Mouse (Mus musculus): Measurements from ENCODE around the gene Spcs2. TPM values are rescaled to one million over a fixed set of nuclear protein-coding genes. Genes with fewer than 3 reads are reported as not detected.
A peak's percentile ranks its signal among the peaks of the same experiment; 100 is the strongest.
"Not testable (repeated sequence)": the region's sequence is repeated elsewhere in the genome, so short reads cannot be mapped to it uniquely, and the experiment has no call there.

The Spcs2 gene
- polyA plus RNA-seq, 1 experiment from 2014 or later: 307 TPM

DNA sequence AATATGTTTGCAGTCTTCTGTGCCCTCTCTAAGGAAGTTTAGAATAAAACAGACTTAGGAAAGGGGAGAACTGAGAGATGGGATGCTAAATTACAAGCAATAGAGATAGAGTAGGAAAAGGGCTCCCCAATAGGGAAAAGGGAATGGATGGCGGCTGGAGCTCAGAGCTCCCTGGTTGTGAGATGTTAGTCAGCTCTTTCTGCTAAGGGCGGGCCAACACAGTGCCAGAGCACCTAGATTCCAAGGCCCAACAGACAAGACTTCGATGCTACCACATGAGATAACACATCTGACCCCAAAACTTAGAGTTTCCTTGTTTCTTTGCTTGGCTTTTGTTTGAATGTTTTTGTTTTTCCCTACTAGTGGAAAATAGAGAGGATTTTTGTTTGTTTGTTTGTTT, 59.2 kb downstream of the Spcs2 start:
- not testable (repeated sequence) for H3K9me3 ChIP-seq (ENCODE audit: control insufficient read depth, low read length); H3K36me3 ChIP-seq (ENCODE audit: control insufficient read depth, insufficient read depth, low read length); H3K4me2 ChIP-seq (ENCODE audit: low read length); H3K9ac ChIP-seq (ENCODE audit: low read length); H3K27ac ChIP-seq (ENCODE audit: low read depth); H3K4me1 ChIP-seq (replicated peaks; ENCODE audit: control insufficient read depth, insufficient read depth, low read length); ATAC-seq (replicated peaks; ENCODE audit: low FRiP score, low TSS enrichment, low read depth); DNase-seq (ENCODE audit: low spot score); H3K27me3 ChIP-seq (replicated peaks; ENCODE audit: control insufficient read depth, insufficient read depth, low read length); H3K4me3 ChIP-seq (ENCODE audit: low read depth, low read length)
- WGBS: 85% methylated on average over 3 of the region's 3 CpGs

DNA sequence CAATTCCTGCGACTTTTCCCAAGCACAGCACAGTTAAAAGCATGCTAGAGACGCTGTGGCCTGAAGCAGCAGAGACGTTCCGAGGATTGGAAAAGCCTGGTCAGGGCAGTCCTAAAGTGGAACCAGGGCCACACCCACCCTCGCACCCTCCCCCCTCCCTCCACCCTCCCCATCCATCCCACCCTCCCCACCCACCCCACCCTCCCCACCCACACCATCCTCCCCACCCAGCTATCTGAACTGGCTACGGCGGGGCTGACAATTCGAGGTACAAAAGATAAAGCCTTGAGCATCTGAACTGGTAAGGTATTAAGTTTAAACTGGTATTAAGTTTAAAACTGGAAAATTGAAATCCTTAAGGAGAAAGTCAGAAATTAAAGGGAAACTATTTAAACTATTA, 59.7 kb downstream of the Spcs2 start:
- ATAC-seq (replicated peaks; ENCODE audit: low FRiP score, low TSS enrichment, low read depth) (no peak), DNase-seq (ENCODE audit: low spot score) (no peak)
- no peak overlapping the region for H3K4me3 ChIP-seq (ENCODE audit: low read depth, low read length)
- 66% methylated on average over 8 of the region's 8 CpGs for WGBS
- no peak overlapping the region for H3K9ac ChIP-seq (ENCODE audit: low read length)
- H3K9me3 ChIP-seq (ENCODE audit: control insufficient read depth, low read length): no peaks in the 10 kb centered on the region
- H3K36me3 ChIP-seq (ENCODE audit: control insufficient read depth, insufficient read depth, low read length): no peaks in the 10 kb centered on the region
- H3K4me1 ChIP-seq (replicated peaks; ENCODE audit: control insufficient read depth, insufficient read depth, low read length): no peaks in the 10 kb centered on the region
- H3K4me2 ChIP-seq (ENCODE audit: low read length): no peak overlapping the region
- no peaks in the 10 kb centered on the region for H3K27me3 ChIP-seq (replicated peaks; ENCODE audit: control insufficient read depth, insufficient read depth, low read length)
- H3K27ac ChIP-seq (ENCODE audit: low read depth): no peak overlapping the region

GRCm38 (mm10) chr7:99799118-99799517, 64.1 kb downstream of the Spcs2 start:
- Histone ChIP-seq H3K36me3 (ENCODE audit: control insufficient read depth, insufficient read depth, low read length) (no peaks in the 10 kb centered on the region), H3K9me3 (ENCODE audit: control insufficient read depth, low read length) (no peaks in the 10 kb centered on the region), H3K4me1 (replicated peaks; ENCODE audit: control insufficient read depth, insufficient read depth, low read length) (peaks cover 6% of the 10 kb centered on the region; the same call in 1 of the 2 replicates), H3K27ac (ENCODE audit: low read depth) (no peak overlapping the region), H3K4me3 (ENCODE audit: low read depth, low read length) (no peak overlapping the region), H3K9ac (ENCODE audit: low read length) (no peak overlapping the region), H3K27me3 (replicated peaks; ENCODE audit: control insufficient read depth, insufficient read depth, low read length) (no peaks in the 10 kb centered on the region), H3K4me2 (ENCODE audit: low read length) (no peak overlapping the region)
- ATAC-seq (replicated peaks; ENCODE audit: low FRiP score, low TSS enrichment, low read depth) (no peak), DNase-seq (ENCODE audit: low spot score) (no peak)
- WGBS: 81% methylated on average over 7 of the region's 7 CpGs

GRCm38 (mm10) chr7:99797911-99798647, 65.2 kb downstream of the Spcs2 start:
- Histone ChIP-seq H3K27ac (ENCODE audit: low read depth) (no peak overlapping the region), H3K27me3 (replicated peaks; ENCODE audit: control insufficient read depth, insufficient read depth, low read length) (no peaks in the 10 kb centered on the region), H3K36me3 (ENCODE audit: control insufficient read depth, insufficient read depth, low read length) (no peaks in the 10 kb centered on the region), H3K4me3 (ENCODE audit: low read depth, low read length) (no peak overlapping the region), H3K9me3 (ENCODE audit: control insufficient read depth, low read length) (no peaks in the 10 kb centered on the region), H3K4me2 (ENCODE audit: low read length) (no peak overlapping the region), H3K9ac (ENCODE audit: low read length) (no peak overlapping the region), H3K4me1 (replicated peaks; ENCODE audit: control insufficient read depth, insufficient read depth, low read length) (peaks cover 6% of the 10 kb centered on the region; the same call in 1 of the 2 replicates)
- DNase-seq (ENCODE audit: low spot score) (no peak), ATAC-seq (replicated peaks; ENCODE audit: low FRiP score, low TSS enrichment, low read depth) (0 out of 2 replicates have a peak, but pooled peaks have one; percentile 60)
- WGBS: 32% methylated on average over 6 of the region's 6 CpGs

DNA sequence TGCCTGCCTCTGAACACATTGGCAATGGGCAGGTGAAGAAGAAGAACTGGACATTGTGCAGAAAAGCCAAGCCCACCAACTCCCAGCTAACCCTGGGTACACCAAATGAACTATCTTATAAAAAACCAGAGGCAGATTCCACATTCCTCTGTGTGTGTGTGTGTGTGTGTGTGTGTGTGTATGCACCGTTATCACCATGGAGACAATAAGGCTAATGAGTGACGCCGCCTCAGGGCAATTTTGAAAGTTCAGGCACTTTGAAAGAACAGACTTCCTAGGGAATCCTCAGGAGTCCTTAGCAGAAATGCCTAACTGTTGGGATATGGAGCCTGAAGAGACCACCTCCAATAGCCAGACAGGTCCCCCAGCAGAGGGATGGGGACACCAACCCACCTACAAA, 66.0 kb downstream of the Spcs2 start:
- Histone ChIP-seq H3K9me3 (ENCODE audit: control insufficient read depth, low read length) (no peaks in the 10 kb centered on the region), H3K36me3 (ENCODE audit: control insufficient read depth, insufficient read depth, low read length) (no peaks in the 10 kb centered on the region), H3K27ac (ENCODE audit: low read depth) (no peak overlapping the region), H3K9ac (ENCODE audit: low read length) (no peak overlapping the region), H3K4me2 (ENCODE audit: low read length) (no peak overlapping the region), H3K27me3 (replicated peaks; ENCODE audit: control insufficient read depth, insufficient read depth, low read length) (no peaks in the 10 kb centered on the region), H3K4me1 (replicated peaks; ENCODE audit: control insufficient read depth, insufficient read depth, low read length) (peaks cover 6% of the 10 kb centered on the region; the same call in 1 of the 2 replicates), H3K4me3 (ENCODE audit: low read depth, low read length) (no peak overlapping the region)
- 72% methylated on average over 3 of the region's 3 CpGs for WGBS
- ATAC-seq (replicated peaks; ENCODE audit: low FRiP score, low TSS enrichment, low read depth): no peak
- no peak for DNase-seq (ENCODE audit: low spot score)

- no peak for DNase-seq (ENCODE audit: low spot score)
- Histone ChIP-seq H3K27ac (ENCODE audit: low read depth) (no peak overlapping the region), H3K4me2 (ENCODE audit: low read length) (no peak overlapping the region), H3K4me1 (replicated peaks; ENCODE audit: control insufficient read depth, insufficient read depth, low read length) (peaks cover 6% of the 10 kb centered on the region; the same call in 1 of the 2 replicates), H3K36me3 (ENCODE audit: control insufficient read depth, insufficient read depth, low read length) (no peaks in the 10 kb centered on the region), H3K27me3 (replicated peaks; ENCODE audit: control insufficient read depth, insufficient read depth, low read length) (no peaks in the 10 kb centered on the region), H3K4me3 (ENCODE audit: low read depth, low read length) (no peak overlapping the region), H3K9ac (ENCODE audit: low read length) (no peak overlapping the region), H3K9me3 (ENCODE audit: control insufficient read depth, low read length) (no peaks in the 10 kb centered on the region)
- no peak for ATAC-seq (replicated peaks; ENCODE audit: low FRiP score, low TSS enrichment, low read depth)
- 78% methylated on average over 3 of the region's 3 CpGs for WGBS
Observed at GRCm38 (mm10) chr7:99796471-99796870, 66.8 kb downstream of the Spcs2 start.

- Histone ChIP-seq H3K9me3 (ENCODE audit: control insufficient read depth, low read length) (no peaks in the 10 kb centered on the region), H3K4me3 (ENCODE audit: low read depth, low read length) (no peak overlapping the region)
- 10% methylated on average over 17 of the region's 17 CpGs for WGBS
Observed at GRCm38 (mm10) chr7:99795192-99795981, 67.9 kb downstream of the Spcs2 start.

DNA sequence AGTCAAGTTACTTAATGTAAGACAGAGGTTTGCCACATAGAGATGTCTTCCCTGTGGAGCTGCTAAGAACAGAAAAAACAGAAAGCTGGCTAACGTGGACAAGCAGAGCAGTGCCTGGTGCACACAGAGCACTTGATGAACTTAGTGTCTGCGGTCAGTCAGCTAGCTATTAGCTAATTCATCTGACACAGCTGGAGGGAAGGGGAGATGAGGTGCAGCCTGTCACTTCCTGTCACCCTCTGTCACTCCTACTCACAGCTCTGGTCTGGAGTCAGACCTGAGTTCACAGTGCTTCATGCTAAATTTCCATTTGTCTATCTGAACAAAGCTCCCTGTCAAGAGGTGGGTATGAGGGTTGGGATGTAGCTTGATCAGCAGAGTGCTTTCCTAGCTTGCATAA, 69.2 kb downstream of the Spcs2 start:
- DNase-seq (ENCODE audit: low spot score) (no peak), ATAC-seq (replicated peaks; ENCODE audit: low FRiP score, low TSS enrichment, low read depth) (no peak)
- Histone ChIP-seq H3K36me3 (ENCODE audit: control insufficient read depth, insufficient read depth, low read length) (no peaks in the 10 kb centered on the region), H3K27ac (ENCODE audit: low read depth) (no peak overlapping the region), H3K4me1 (replicated peaks; ENCODE audit: control insufficient read depth, insufficient read depth, low read length) (peaks cover 6% of the 10 kb centered on the region; the same call in 1 of the 2 replicates), H3K9me3 (ENCODE audit: control insufficient read depth, low read length) (no peaks in the 10 kb centered on the region), H3K4me3 (ENCODE audit: low read depth, low read length) (no peak overlapping the region), H3K9ac (ENCODE audit: low read length) (no peak overlapping the region), H3K27me3 (replicated peaks; ENCODE audit: control insufficient read depth, insufficient read depth, low read length) (no peaks in the 10 kb centered on the region), H3K4me2 (ENCODE audit: low read length) (no peak overlapping the region)
- WGBS: 54% methylated on average over 2 of the region's 2 CpGs

More at GRCm38 (mm10) chr7:99795192-99795981, 67.9 kb downstream of the Spcs2 start:
- H3K9ac ChIP-seq (ENCODE audit: low read length): no peak overlapping the region
- peak overlapping the region; percentile 20; the same call in 1 of the 2 replicates for H3K4me2 ChIP-seq (ENCODE audit: low read length)
- H3K4me1 ChIP-seq (replicated peaks; ENCODE audit: control insufficient read depth, insufficient read depth, low read length): peaks cover 6% of the 10 kb centered on the region; the same call in 1 of the 2 replicates
- no peaks in the 10 kb centered on the region for H3K36me3 ChIP-seq (ENCODE audit: control insufficient read depth, insufficient read depth, low read length)
- no peak overlapping the region for H3K27ac ChIP-seq (ENCODE audit: low read depth)
- DNase-seq (ENCODE audit: low spot score): peak; percentile 59
- ATAC-seq (replicated peaks; ENCODE audit: low FRiP score, low TSS enrichment, low read depth): no peak
- no peaks in the 10 kb centered on the region for H3K27me3 ChIP-seq (replicated peaks; ENCODE audit: control insufficient read depth, insufficient read depth, low read length)

All from intestine, embryonic 14.5 days (tissue).